Mouse (Mus musculus) lung, embryonic 14.5 days (tissue): ENCODE measurements around the gene L3mbtl2. TPM values are rescaled to one million over a fixed set of nuclear protein-coding genes. Genes with fewer than 3 reads are reported as not detected.

Source experiments
- ATAC-seq: fragments of 200-750 bp; cut with Nextera tagmentation; 2 replicates; pipeline ENCODE4 v1.8.0; 2017; ENCODE audit warnings: mild to moderate bottlenecking, moderate TSS enrichment, moderate library complexity; ENCODE audit not compliant: insufficient read depth
- DNase-seq: peaks from one replicate; pipeline ENCODE4 v3.0.0-alpha.2; 2015
- H3K27ac ChIP-seq: fragments of 300-500 bp; sonication (generic); 2 replicates; pipeline ENCODE4 v1.5.1; 2014; ENCODE audit warnings: low read depth, mild to moderate bottlenecking, moderate library complexity
- H3K27me3 ChIP-seq: fragments of 300-500 bp; sonication (generic); 2 replicates; pipeline ENCODE4 v1.6.1; 2014; ENCODE audit warnings: low read length, control low read depth; ENCODE audit not compliant: insufficient read depth
- H3K36me3 ChIP-seq: fragments of 300-500 bp; sonication (generic); 2 replicates; pipeline ENCODE4 v1.6.1; 2014; ENCODE audit warnings: control low read depth; ENCODE audit not compliant: insufficient read depth
- H3K4me1 ChIP-seq: fragments of 300-500 bp; sonication (generic); 2 replicates; pipeline ENCODE4 v1.6.1; 2014; ENCODE audit warnings: antibody characterized with exemption, control low read depth; ENCODE audit not compliant: insufficient read depth
- H3K4me2 ChIP-seq: fragments of 300-500 bp; sonication (generic); 2 replicates; pipeline ENCODE4 v1.6.1; 2014; ENCODE audit warnings: mild to moderate bottlenecking
- H3K4me3 ChIP-seq: fragments of 300-500 bp; sonication (generic); 2 replicates; pipeline ENCODE4 v1.5.1; 2014; ENCODE audit warnings: low read depth, low read length
- H3K9ac ChIP-seq: fragments of 300-500 bp; sonication (generic); 2 replicates; pipeline ENCODE4 v1.6.1; 2014
- H3K9me3 ChIP-seq: fragments of 300-500 bp; sonication (generic); 2 replicates; pipeline ENCODE4 v1.6.1; 2016; ENCODE audit warnings: low read depth, low read length, control low read depth
- CTCF ChIP-seq: IDR thresholded peaks from 2 replicates; pipeline ENCODE4 v1.5.1; 2016; ENCODE audit warnings: antibody characterized with exemption, low read depth
- WGBS: fragments of 180-500 bp; shearing (Covaris S2); extraction: QIAGEN DNeasy Blood & Tissue Kit; methylation state at CpG from one replicate; pipeline ENCODE4 v1.1.7; 2014; 5-methylcytosine and 5-hydroxymethylcytosine counted together
- polyA plus RNA-seq: library from polyadenylated mRNA; unstranded; fragments of >200 nt; fragmentation: Nextera tagmentation; extraction: Ambion mirVana; gene quantifications from 2 replicates; pipeline ENCODE4 v1.2.1, GENCODE M21; 2014

L3mbtl2 gene
- polyA plus RNA-seq, 1 experiment from 2014 or later: 26.7 TPM

DNA sequence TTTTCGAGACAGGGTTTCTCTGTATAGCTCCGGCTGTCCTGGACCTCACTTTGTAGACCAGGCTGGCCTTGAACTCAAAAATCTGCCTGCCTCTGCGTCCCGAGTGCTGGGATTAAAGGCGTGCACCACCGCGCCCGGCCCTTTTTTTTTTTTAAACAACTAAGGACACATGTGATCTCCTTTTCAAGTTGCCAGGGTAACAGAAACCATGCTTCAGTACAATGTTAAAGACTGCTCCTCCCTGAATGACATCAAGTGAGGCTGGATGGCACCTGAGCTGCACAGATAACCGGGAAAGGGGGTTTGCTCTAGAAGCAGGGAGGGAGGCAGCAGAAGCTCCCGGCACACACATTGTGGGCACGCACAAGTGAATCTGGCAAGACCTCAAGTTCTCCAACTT, 45.3 kb downstream of the L3mbtl2 start:
- H3K4me3 ChIP-seq: no peak overlapping the region
- 92% methylated on average over 11 of the region's 11 CpGs for WGBS

DNA sequence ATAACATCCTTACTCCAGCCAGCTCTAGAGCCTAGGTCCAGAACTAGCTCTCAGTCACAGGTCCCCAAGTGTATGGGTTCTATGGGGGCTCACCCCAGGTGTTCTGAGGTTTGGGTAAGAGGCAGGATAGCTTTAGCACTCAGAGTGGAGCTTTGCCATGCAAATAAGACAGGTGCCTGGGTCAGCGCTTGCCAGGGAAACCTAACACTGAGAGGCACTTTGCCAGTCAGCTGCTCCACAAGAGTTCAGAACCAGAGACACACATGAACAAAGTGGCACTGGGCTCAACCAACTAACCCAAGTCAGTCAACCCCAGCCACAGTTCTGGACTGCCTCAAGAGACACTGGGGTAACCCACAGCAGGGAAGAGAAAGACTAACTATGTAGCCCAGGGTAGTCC, 46.0 kb downstream of the L3mbtl2 start:
- no peak for DNase-seq
- Histone ChIP-seq H3K9me3 (no peaks in the 10 kb centered on the region), H3K36me3 (peaks cover 91% of the 10 kb centered on the region), H3K4me2 (no peak overlapping the region), H3K4me3 (no peak overlapping the region), H3K9ac (no peak overlapping the region), H3K4me1 (no peaks in the 10 kb centered on the region), H3K27ac (no peak overlapping the region), H3K27me3 (no peaks in the 10 kb centered on the region)
- ATAC-seq: no peak
- 92% methylated on average over 1 of the region's 1 CpGs for WGBS
- TF ChIP-seq CTCF: no peak

More for the DNA sequence above, 45.3 kb downstream of the L3mbtl2 start:
- no peaks in the 10 kb centered on the region for H3K4me1 ChIP-seq
- no peak overlapping the region for H3K27ac ChIP-seq
- no peak overlapping the region for H3K4me2 ChIP-seq
- DNase-seq (no peak), ATAC-seq (no peak)
- H3K36me3 ChIP-seq: peaks cover 96% of the 10 kb centered on the region
- no peak overlapping the region for H3K9ac ChIP-seq
- H3K27me3 ChIP-seq: no peaks in the 10 kb centered on the region
- no peaks in the 10 kb centered on the region for H3K9me3 ChIP-seq
- no peak for TF ChIP-seq CTCF

DNA sequence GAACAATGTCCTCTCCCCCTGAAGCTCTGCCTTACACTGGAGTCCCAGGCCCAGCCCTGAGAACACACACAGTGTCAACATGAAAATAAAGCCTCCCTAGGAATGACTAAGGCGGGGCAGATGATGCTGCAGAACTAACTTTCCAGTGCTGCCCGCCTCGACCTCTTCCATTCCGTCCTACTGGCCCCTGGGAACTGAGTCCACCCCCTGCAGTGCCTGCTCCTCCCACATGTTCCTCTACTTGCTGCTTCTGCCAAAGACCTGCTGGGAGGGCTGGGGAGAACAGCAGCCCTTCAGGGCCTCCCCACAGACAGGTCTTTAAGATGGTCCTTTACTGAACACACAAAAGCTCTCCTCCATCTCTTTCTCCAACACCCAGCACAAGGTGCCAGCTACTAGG, 47.1 kb downstream of the L3mbtl2 start:
- H3K4me2 ChIP-seq: no peak overlapping the region
- H3K9me3 ChIP-seq: no peaks in the 10 kb centered on the region
- 77% methylated on average over 4 of the region's 4 CpGs for WGBS
- TF ChIP-seq CTCF: no peak
- H3K4me3 ChIP-seq: no peak overlapping the region
- peaks cover 91% of the 10 kb centered on the region for H3K36me3 ChIP-seq
- no peak for ATAC-seq
- DNase-seq: no peak
- no peak overlapping the region for H3K27ac ChIP-seq
- no peak overlapping the region for H3K9ac ChIP-seq
- H3K27me3 ChIP-seq: no peaks in the 10 kb centered on the region
- no peaks in the 10 kb centered on the region for H3K4me1 ChIP-seq

DNA sequence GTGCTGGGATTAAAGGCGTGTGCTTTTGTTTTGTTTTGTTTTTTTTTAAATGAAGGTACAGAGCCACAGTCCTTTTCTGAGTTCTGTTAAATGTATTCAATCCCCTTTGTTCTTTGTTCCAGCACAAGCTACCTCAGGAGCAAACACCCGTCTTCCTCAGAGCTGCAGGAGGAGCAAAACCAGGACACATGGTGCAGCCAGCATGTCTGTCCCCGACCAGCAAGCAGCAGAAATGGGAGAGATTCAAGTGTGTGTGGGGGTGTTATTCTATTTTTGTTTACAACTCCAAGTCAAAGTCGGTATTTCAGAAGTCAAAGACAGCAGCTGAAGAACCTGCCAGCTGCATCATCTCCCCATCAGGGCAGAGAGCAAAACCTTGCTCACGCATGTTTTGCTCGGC, 50.1 kb downstream of the L3mbtl2 start:
- Histone ChIP-seq H3K4me3 (no peak overlapping the region), H3K27ac (no peak overlapping the region), H3K9ac (no peak overlapping the region), H3K9me3 (no peaks in the 10 kb centered on the region), H3K27me3 (no peaks in the 10 kb centered on the region), H3K4me2 (no peak overlapping the region), H3K4me1 (no peaks in the 10 kb centered on the region), H3K36me3 (peaks cover 94% of the 10 kb centered on the region)
- DNase-seq (no peak), ATAC-seq (no peak)
- TF ChIP-seq CTCF: no peak
- WGBS: 74% methylated on average over 6 of the region's 6 CpGs

DNA sequence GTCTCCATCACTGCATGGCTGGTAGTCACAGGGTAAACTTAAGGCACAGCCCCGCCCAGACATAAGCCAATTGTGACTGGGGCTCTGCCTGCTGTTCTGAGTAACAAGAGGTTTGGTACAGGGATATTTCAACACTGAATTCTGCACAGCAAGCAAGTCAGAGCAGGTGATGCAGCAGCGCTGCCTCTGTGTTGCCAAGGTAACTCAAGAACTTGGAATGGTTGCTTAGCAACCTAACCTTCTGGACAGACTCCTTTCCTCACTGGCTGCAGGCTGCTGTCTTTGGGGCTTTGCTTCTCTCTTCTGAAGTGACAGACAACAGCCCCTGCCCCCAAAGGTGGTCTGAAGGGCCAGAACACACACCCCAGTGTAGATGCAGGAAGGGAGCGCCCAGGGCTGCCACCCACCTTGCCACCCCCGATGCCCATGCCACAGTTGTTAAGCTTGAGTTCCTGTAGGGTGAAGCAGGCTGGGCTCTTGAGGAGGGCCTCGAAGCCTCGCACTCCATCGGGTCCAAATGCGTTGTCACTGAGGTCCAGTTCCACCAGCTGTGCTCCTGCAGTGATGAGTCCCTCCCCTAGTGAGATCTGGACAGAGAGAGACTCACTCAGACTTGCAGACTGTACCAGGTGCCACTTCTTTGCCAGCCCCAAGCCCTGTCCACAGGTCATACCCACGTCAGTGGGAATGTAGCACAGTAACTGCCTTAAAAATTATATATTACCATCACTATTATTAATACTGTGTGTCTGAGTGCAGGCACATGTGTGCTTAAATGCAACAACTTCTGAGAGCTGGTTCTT, 54.8 kb downstream of the L3mbtl2 start:
- DNase-seq (peak; percentile 17), ATAC-seq (no peak)

DNA sequence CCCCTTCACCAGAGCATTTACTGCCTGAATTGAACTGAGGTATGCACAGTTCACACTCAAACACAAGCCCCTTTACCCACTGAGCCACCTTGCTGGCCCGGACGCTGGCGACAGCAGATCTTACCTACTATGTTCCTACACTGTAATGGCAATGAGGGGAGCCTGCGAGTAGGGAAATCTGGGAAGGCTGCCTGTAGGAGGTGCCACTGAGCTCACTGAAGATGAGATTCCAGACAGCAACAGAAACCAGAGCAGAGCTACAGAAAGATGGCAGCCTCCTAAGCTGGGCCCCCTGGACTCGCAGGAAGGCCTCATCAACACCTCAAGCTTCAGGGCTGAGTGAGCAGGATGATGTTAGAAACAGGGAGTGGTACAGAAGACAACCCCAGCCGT, 55.4 kb downstream of the L3mbtl2 start:
- Histone ChIP-seq H3K4me3 (no peak overlapping the region), H3K27me3 (no peaks in the 10 kb centered on the region), H3K4me1 (no peaks in the 10 kb centered on the region), H3K36me3 (peaks cover 95% of the 10 kb centered on the region), H3K9me3 (no peaks in the 10 kb centered on the region), H3K4me2 (no peak overlapping the region), H3K9ac (no peak overlapping the region), H3K27ac (no peak overlapping the region)
- no peak for ATAC-seq
- no peak for DNase-seq
- WGBS: 83% methylated on average over 6 of the region's 6 CpGs
- no peak for TF ChIP-seq CTCF

More for the DNA sequence above, 54.8 kb downstream of the L3mbtl2 start:
- H3K27me3 ChIP-seq: no peaks in the 10 kb centered on the region
- no peaks in the 10 kb centered on the region for H3K4me1 ChIP-seq
- peaks cover 95% of the 10 kb centered on the region for H3K36me3 ChIP-seq
- 81% methylated on average over 9 of the region's 9 CpGs for WGBS
- no peak overlapping the region for H3K27ac ChIP-seq
- H3K9ac ChIP-seq: no peak overlapping the region
- no peak for TF ChIP-seq CTCF
- H3K9me3 ChIP-seq: no peaks in the 10 kb centered on the region
- H3K4me2 ChIP-seq: no peak overlapping the region
- no peak overlapping the region for H3K4me3 ChIP-seq

DNA sequence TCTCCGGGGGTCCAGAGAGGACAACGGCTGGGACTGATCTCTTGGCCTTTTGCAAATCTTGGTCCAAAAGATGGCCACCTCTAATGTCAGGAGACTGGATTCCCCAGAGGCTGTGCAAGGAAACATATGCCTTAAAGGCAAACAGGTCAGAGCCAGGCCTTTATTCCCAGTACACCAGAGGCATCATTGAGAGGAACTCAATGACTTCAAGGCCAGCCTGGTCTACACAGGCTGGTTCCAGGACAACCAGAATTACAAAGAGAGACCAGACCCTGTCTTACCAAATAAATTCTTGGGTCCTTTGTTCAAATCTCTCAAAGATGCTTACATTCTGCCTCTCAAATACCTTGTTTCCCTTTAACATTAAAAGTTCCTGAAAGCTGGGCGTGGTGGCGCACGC, 58.7 kb downstream of the L3mbtl2 start:
- no peak overlapping the region for H3K4me3 ChIP-seq
- ATAC-seq: no peak
- H3K9ac ChIP-seq: no peak overlapping the region

More for the DNA sequence above, 58.7 kb downstream of the L3mbtl2 start:
- H3K27ac ChIP-seq: no peak overlapping the region
- TF ChIP-seq CTCF: no peak
- DNase-seq: no peak
- no peaks in the 10 kb centered on the region for H3K9me3 ChIP-seq
- peaks cover 86% of the 10 kb centered on the region for H3K36me3 ChIP-seq
- no peaks in the 10 kb centered on the region for H3K4me1 ChIP-seq
- WGBS: 96% methylated on average over 5 of the region's 5 CpGs
- no peaks in the 10 kb centered on the region for H3K27me3 ChIP-seq
- no peak overlapping the region for H3K4me2 ChIP-seq
